Mouse (Mus musculus): Measurements from ENCODE around the gene Kif5c.

Kif5c gene

DNA sequence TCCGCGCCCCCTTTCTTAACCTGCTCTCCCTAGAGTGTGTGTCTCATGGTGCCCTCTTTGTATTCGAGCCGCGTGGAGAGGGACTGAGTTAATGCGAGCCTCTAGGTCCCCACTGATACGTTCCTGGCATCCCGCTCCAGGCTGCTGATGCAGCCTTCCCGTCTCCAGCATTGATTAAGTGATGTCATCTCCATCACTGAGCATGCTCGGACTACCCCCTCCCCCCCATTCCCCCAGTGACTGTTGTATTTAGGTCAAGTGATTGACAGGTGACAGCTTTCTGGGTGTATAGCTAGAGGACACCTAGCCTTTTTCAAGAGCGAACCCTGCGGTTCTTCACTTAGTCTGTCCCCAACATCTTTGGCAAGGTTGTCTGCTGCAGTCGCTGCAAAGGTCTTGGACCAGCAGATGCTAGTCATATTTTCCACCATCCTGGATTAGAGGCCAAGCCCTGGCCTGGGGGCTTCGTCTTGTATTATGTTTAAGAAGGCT is 1.6 kb downstream of the Kif5c start:
- DNase-seq (ENCODE audit: extremely low read depth, low read depth, low spot score) = no peak

- no peak for DNase-seq (ENCODE audit: extremely low read depth, low read depth, low spot score)
Measured at GRCm38 (mm10) chr2:49621234-49621633, 2.1 kb downstream of the Kif5c start.

GRCm38 (mm10) chr2:49625581-49625980 is 6.5 kb downstream of the Kif5c start:
- DNase-seq (ENCODE audit: extremely low read depth, low read depth, low spot score) = no peak

GRCm38 (mm10) chr2:49627611-49628010 is 8.5 kb downstream of the Kif5c start:
- no peak for DNase-seq (ENCODE audit: extremely low read depth, low read depth, low spot score)

- no peak for DNase-seq (ENCODE audit: extremely low read depth, low read depth, low spot score)
Measured at GRCm38 (mm10) chr2:49628094-49628705, 9.1 kb downstream of the Kif5c start.

GRCm38 (mm10) chr2:49629181-49629580 is 10.1 kb downstream of the Kif5c start:
- no peak for DNase-seq (ENCODE audit: extremely low read depth, low read depth, low spot score)

DNA sequence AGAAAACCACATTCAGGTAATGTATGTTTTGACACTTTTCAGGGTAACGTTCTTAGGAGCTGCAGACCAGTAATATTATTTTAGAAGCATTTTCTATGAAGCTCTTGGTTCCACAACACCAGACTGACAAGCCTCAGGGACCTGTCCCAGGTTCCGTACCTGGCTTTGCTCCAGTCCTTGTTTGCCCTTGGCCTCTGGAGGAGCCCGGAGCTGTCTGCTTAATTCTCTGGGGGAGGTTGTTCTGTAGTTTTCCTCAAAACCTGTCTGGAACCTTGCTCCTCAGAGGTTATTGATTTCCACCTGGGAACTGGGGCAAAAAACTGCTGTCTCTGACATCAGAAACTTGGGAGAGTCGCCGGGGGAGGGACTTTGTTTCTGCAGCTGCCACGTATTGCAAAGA is 11.5 kb downstream of the Kif5c start:
- DNase-seq (ENCODE audit: extremely low read depth, low read depth, low spot score) = no peak

DNA sequence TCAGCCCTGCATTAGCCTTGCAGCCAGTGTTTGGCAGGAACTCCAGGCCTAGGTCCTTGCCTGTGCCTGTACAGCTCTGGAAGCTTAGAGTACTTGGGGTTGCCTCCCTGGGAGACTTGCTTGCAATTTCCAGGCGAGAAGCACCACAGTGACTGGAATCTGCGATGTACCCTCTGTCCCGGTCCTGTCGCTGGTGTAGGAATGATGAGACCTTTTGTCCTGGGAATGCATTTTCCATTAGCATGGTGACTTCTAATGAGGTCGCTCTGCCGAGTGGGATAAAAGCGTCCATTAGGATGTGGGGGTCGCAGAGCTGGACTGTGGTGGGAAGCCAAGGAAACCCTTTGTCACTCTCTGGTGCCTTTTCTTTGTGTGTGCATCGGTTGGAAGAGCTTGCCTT is 14.1 kb downstream of the Kif5c start:
- no peak for DNase-seq (ENCODE audit: extremely low read depth, low read depth, low spot score)

DNA sequence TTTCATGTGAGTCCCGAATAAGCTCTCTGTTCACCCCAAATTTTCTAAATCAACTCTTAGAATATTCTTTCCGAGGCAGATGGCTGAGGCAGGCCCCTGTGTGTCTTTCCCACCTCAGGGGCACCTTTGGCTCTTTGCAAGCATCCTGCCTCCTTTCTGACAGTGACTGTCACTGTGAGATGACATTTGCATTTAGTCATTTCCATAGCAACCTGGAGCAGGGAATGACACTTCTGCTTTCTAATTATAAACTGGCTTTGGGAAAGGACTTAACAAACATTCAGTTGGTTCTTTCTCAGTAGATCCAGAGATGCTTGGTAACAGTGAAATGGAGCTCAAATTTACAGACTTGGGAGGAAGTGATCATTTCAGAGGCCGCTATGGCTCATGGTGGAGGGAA is 23.7 kb downstream of the Kif5c start:
- DNase-seq (ENCODE audit: extremely low read depth, low read depth, low spot score) = no peak

- no peak for DNase-seq (ENCODE audit: extremely low read depth, low read depth, low spot score)
Measured at GRCm38 (mm10) chr2:49643756-49644155, 24.7 kb downstream of the Kif5c start.

GRCm38 (mm10) chr2:49647591-49647990 is 28.5 kb downstream of the Kif5c start:
- no peak for DNase-seq (ENCODE audit: extremely low read depth, low read depth, low spot score)

DNA sequence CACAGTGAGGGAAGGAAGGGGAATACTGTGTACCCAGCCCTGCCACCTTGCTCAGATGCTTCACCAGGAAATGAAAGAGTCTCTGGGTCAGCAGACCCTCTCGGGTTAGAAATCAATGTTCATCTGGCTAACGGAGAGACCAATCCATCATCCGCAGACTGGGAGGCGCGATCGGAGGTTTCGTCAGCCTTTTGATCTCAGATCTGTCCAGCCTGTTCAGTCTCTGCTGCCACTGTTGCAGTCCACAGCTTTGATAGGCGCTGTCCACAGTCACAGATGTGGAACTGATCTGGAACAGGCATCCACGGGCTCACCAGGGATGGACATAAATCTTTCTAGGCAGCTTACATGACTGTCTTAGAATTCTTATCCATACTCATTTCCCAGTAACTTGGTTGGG is 29.2 kb downstream of the Kif5c start:
- no peak for DNase-seq (ENCODE audit: extremely low read depth, low read depth, low spot score)

GRCm38 (mm10) chr2:49648806-49649205 is 29.7 kb downstream of the Kif5c start:
- no peak for DNase-seq (ENCODE audit: extremely low read depth, low read depth, low spot score)

DNA sequence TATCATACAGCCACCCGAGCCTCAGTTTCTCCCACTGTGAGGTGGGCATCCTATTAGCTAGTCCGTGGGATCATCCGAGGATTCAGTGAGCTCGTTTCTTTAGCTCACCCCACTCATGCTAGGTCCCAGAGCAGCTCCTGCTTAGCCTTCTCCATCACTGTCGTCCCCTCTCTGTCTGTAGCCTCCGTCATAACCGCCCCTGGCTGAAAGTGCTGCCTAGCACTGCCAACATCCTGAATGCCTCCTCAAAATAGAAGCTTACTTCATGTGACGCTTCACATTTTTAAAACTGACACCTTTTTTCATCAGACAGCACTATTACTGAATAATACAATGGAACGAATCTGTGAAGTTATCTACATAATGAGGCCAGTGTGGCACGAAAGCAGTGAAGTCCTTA is 30.1 kb downstream of the Kif5c start:
- no peak for DNase-seq (ENCODE audit: extremely low read depth, low read depth, low spot score)

GRCm38 (mm10) chr2:49651737-49652136 is 32.6 kb downstream of the Kif5c start:
- no peak for DNase-seq (ENCODE audit: extremely low read depth, low read depth, low spot score)

DNA sequence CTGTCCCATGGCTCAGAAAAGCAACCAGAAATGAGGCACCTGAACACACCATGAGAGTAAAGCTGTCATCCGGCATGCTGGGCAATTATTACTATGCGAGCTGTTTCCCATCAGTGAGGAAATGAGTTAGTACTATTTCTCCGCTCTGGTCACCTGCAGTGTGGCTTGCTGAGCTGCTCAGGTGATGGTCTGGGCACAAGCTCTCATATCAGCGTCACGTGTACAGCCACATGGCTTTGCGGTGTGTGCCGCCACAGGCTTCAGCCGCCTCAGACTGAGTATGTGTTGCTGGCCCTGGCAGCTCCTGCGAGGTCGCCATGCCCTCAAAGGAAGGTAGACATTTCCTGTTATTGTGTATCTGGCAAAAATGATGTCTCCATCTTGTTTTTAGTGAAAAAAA is 35.5 kb downstream of the Kif5c start:
- no peak for DNase-seq (ENCODE audit: extremely low read depth, low read depth, low spot score)

- DNase-seq (ENCODE audit: extremely low read depth, low read depth, low spot score) = no peak
Measured at GRCm38 (mm10) chr2:49655195-49655873, 36.2 kb downstream of the Kif5c start.

DNA sequence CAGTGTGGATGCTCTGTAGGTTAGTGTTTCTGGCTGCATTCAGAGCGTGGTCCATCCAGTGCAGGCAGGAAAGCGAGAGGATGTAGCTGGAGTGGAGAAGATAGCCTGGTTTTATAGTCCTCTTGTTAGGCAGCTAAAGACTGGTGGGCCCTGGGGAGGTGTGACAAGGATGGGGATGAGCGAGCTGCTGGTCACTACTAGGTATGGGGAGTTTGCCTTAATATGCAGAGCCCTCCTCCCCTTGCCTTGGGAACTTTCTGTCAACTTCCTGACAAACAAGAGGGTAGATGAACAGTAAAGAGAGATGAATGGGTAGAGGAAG is 36.7 kb downstream of the Kif5c start:
- no peak for DNase-seq (ENCODE audit: extremely low read depth, low read depth, low spot score)

DNA sequence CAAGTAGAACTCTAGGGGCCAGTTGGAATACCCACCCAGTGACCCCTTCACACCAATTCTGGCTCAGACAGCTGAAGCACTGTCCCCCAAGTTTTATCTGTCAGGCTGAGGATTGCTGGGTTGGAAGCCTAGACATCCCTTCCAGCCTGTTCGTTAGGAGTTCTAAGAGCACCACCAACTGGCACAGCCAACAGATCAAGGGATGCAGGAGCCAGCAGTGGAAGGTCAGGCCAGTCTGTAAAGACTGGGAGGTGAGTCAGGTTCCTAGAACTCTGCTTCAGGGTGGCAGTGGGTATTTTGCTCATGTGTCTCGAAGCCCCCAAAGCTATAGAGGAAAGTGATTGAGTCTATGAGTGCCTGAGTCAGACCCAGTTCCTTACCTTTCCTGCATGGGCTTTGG is 37.9 kb downstream of the Kif5c start:
- DNase-seq (ENCODE audit: extremely low read depth, low read depth, low spot score) = no peak

- DNase-seq (ENCODE audit: extremely low read depth, low read depth, low spot score) = no peak
Measured at GRCm38 (mm10) chr2:49657666-49658065, 38.6 kb downstream of the Kif5c start.

DNA sequence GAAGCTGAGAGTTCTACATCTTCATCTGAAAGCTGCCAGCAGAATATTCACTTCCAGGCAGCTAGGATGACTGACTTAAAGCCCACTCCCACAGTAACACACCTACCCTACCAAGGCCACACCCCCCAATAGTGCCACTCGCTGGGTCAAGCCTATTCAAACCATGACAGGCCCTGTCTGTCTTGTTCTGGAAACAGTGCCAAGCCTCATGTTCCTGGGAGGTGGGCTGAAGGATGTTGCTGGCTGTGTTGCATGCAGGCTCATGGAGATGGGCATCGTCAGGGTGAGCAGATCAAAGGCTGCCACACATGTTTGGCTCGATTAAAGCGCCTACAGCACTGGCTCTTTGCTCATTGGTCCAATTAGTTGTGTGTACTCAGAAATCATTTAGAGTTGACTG is 39.9 kb downstream of the Kif5c start:
- DNase-seq (ENCODE audit: extremely low read depth, low read depth, low spot score) = no peak

DNA sequence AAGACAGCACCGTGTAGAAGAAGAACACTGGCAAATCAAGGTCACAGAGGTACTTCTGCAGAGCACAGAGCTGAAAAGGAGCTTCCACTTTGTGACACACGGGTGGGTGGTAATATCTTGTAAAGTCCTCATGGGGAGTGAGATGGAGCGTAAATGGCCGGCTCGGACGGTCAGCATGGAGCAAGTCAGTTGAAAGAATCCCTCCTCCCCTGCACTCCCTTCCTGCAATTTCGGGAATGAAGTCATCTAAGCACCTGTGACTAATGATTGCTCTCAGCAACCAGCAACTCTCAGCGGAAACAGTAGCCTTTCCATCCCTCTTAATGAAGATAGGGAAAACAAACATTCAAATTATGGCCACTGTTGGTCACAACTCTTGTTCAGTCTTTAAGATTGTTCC is 40.9 kb downstream of the Kif5c start:
- no peak for DNase-seq (ENCODE audit: extremely low read depth, low read depth, low spot score)

DNA sequence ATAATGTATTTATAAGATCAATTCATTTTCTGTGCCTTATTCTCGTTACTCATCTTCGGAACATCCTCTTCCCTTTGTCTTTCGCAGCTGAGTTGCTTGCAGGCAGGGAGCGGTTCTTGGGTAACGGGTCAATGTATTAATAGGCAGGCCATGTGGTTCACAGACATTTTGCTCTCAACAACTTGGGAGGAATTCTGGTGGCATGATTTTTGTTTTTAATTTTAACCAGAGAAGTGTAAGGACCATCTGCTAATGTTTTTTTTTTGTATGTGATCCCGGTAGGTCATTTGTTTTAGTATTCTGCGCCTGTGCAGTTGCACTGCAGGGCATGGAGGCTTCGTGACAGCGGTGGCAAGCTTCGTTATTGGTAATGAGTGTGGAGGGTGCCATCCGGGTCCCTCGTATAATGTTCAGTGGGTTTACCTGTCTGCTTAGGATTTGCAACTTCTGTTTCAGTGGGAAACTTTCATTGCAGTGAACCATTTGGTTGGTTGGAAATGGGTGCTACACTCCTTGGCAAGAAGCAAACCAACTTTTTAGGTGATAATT is 41.4 kb downstream of the Kif5c start:
- DNase-seq (ENCODE audit: extremely low read depth, low read depth, low spot score) = no peak
